27 mouse cellular contexts compared by ENCODE assay signal in genomic region chr6:28007001-28007400, GRCm38 (mm10).
DNase-seq lines count a peak whose midpoint lies in the region; ATAC-seq and TF ChIP-seq lines count a peak whose summit lies in the region.
"Had no signal": no experiment of that assay in that cellular context is flagged by ENCODE, and none has a peak within 500 bp of the region (broad histone marks: within the 10 kb centered on the region; RNA-seq: fewer than 3 reads in every experiment).

No protein-coding gene starts in this region.

- ATAC-seq in heart, embryonic 12.5 days (ENCODE audit: insufficient number of reproducible peaks, low FRiP score), result no peak
- ATAC-seq in heart, embryonic 11.5 days (replicated peaks; ENCODE audit: insufficient number of reproducible peaks, low FRiP score, low TSS enrichment), result no peak
- ATAC-seq: CD4-positive, CD25-positive, alpha-beta regulatory T cell, adult 4 months; forebrain, embryonic 14.5 days; forebrain, embryonic 16.5 days had no signal

- H3K9ac ChIP-seq in heart, embryonic 12.5 days, result no peak overlapping the region
- H3K9ac ChIP-seq in heart, embryonic 11.5 days (ENCODE audit: low read depth, low read length), result no peak overlapping the region
- H3K9ac ChIP-seq: embryonic facial prominence, embryonic 13.5 days; embryonic facial prominence, embryonic 15.5 days; forebrain, embryonic 12.5 days had no signal

- H3K36me3 ChIP-seq in heart, embryonic 12.5 days, result no peaks in the 10 kb centered on the region
- no peaks in the 10 kb centered on the region for H3K36me3 ChIP-seq in heart, embryonic 11.5 days (ENCODE audit: control insufficient read depth, insufficient read depth, low read length)
- H3K36me3 ChIP-seq: embryonic facial prominence, embryonic 13.5 days; embryonic facial prominence, embryonic 15.5 days; forebrain, embryonic 10.5 days; forebrain, embryonic 12.5 days; G1E had no signal

- DNase-seq in heart, adult 11 months, result peak; percentile 93
- DNase-seq in heart, adult 8-10 months (ENCODE audit: low spot score), result peak; percentile 36
- DNase-seq in lung, postnatal 36 days, result peak; percentile 17
- no peak for DNase-seq in lung, adult 2 months
- DNase-seq: adrenal gland, adult 2 months; adrenal gland, postnatal 10 days; adrenal gland, postnatal 25 days; B cell, adult 2 months; cerebellum, adult 11 months; cerebellum, adult 18-20 months; cerebellum, adult 8-10 months; cerebellum, adult 9-11 months; cerebellum, postnatal 14 days; cerebellum, postnatal 36 days; embryo, embryonic 11 days had no signal

- no peak overlapping the region for H3K27ac ChIP-seq in heart, embryonic 12.5 days (ENCODE audit: poor library complexity, severe bottlenecking)
- no peak overlapping the region for H3K27ac ChIP-seq in heart, embryonic 11.5 days (ENCODE audit: low read depth, low read length)
- H3K27ac ChIP-seq: embryonic facial prominence, embryonic 13.5 days; embryonic facial prominence, embryonic 15.5 days; forebrain, embryonic 10.5 days; forebrain, embryonic 12.5 days had no signal

- no peak for TF ChIP-seq CTCF in lung, adult 2 months (IDR thresholded peaks at IDR 0.05; ENCODE audit: insufficient read depth, low read length)

- no peaks in the 10 kb centered on the region for H3K4me1 ChIP-seq in heart, embryonic 12.5 days (replicated peaks)
- no peaks in the 10 kb centered on the region for H3K4me1 ChIP-seq in heart, embryonic 11.5 days (ENCODE audit: control insufficient read depth, insufficient read depth, low read length)
- no peaks in the 10 kb centered on the region for H3K4me1 ChIP-seq in lung, adult 2 months (ENCODE audit: control insufficient read depth, insufficient read depth, low read length)
- H3K4me1 ChIP-seq: embryonic facial prominence, embryonic 15.5 days; forebrain, embryonic 10.5 days; forebrain, embryonic 12.5 days had no signal

- TF ChIP-seq POLR2A in lung, adult 2 months (IDR thresholded peaks at IDR 0.05; ENCODE audit: borderline replicate concordance, extremely low read depth, low read depth, low read length), result no peak

- H3K9me3 ChIP-seq in heart, embryonic 12.5 days (replicated peaks), result no peaks in the 10 kb centered on the region
- no peaks in the 10 kb centered on the region for H3K9me3 ChIP-seq in heart, embryonic 11.5 days (replicated peaks; ENCODE audit: control insufficient read depth, low read length)
- H3K9me3 ChIP-seq: embryonic facial prominence, embryonic 13.5 days; embryonic facial prominence, embryonic 15.5 days; forebrain, embryonic 10.5 days; forebrain, embryonic 12.5 days; G1E had no signal

- H3K4me3 ChIP-seq in heart, embryonic 12.5 days, result no peak overlapping the region
- no peak overlapping the region for H3K4me3 ChIP-seq in heart, embryonic 11.5 days (ENCODE audit: low read depth, low read length)
- no peak overlapping the region for H3K4me3 ChIP-seq in lung, adult 2 months (replicated peaks; ENCODE audit: extremely low read depth, low read depth, low read length)
- H3K4me3 ChIP-seq: embryonic facial prominence, embryonic 13.5 days; embryonic facial prominence, embryonic 15.5 days; erythroblast, embryonic 14.5 days; forebrain, embryonic 10.5 days; forebrain, embryonic 12.5 days had no signal

- H3K27me3 ChIP-seq in heart, embryonic 12.5 days (replicated peaks), result no peaks in the 10 kb centered on the region
- no peaks in the 10 kb centered on the region for H3K27me3 ChIP-seq in heart, embryonic 11.5 days (ENCODE audit: control insufficient read depth, insufficient read depth, low read length)
- H3K27me3 ChIP-seq: CH12.LX; embryonic facial prominence, embryonic 13.5 days; embryonic facial prominence, embryonic 15.5 days; forebrain, embryonic 12.5 days had no signal

- WGBS in heart, embryonic 12.5 days, result 63% methylated on average over 3 of the region's 3 CpGs
- WGBS in heart, embryonic 11.5 days (ENCODE audit: insufficient replicate concordance), result 72% methylated on average over 3 of the region's 3 CpGs
- 66% methylated on average over 3 of the region's 3 CpGs for WGBS in lung, adult 2 months

- H3K4me2 ChIP-seq in heart, embryonic 12.5 days, result no peak overlapping the region
- H3K4me2 ChIP-seq in heart, embryonic 11.5 days, result no peak overlapping the region
- H3K4me2 ChIP-seq: embryonic facial prominence, embryonic 13.5 days; embryonic facial prominence, embryonic 15.5 days; forebrain, embryonic 12.5 days had no signal
